Mouse (Mus musculus) forebrain, embryonic 14.5 days (tissue): Measurements from ENCODE around the gene Nacad. TPM values are rescaled to one million over a fixed set of nuclear protein-coding genes. Genes with fewer than 3 reads are reported as not detected.

Experiments used
- ATAC-seq: fragments of 200-750 bp; cut with Nextera tagmentation; 2 replicates; pipeline ENCODE4 v1.8.0; 2017; ENCODE audit warnings: mild to moderate bottlenecking, moderate library complexity
- DNase-seq: peaks from one replicate; pipeline ENCODE4 v3.0.0-alpha.2; 2015; ENCODE audit warnings: low spot score
- H3K27ac ChIP-seq: fragments of 300-500 bp; sonication (generic); 2 replicates; pipeline ENCODE4 v1.5.1; 2014; ENCODE audit warnings: low read depth, mild to moderate bottlenecking, control low read depth, low read length, moderate library complexity
- H3K27me3 ChIP-seq: fragments of 300-500 bp; sonication (generic); replicated peaks from 2 replicates; pipeline ENCODE4 v1.6.1; 2014; ENCODE audit warnings: low read length, control low read depth, mixed read lengths; ENCODE audit not compliant: control insufficient read depth, insufficient read depth
- H3K36me3 ChIP-seq: fragments of 300-500 bp; sonication (generic); 2 replicates; pipeline ENCODE4 v1.6.1; 2014; ENCODE audit warnings: low read length, control low read depth; ENCODE audit not compliant: control insufficient read depth, insufficient read depth
- H3K4me1 ChIP-seq: fragments of 300-500 bp; sonication (generic); 2 replicates; pipeline ENCODE4 v1.6.1; 2014; ENCODE audit warnings: antibody characterized with exemption, low read length, control low read depth; ENCODE audit not compliant: control insufficient read depth, insufficient read depth
- H3K4me2 ChIP-seq: fragments of 300-500 bp; sonication (generic); 2 replicates; pipeline ENCODE4 v1.6.1; 2014; ENCODE audit warnings: mild to moderate bottlenecking, control low read depth, low read length
- H3K4me3 ChIP-seq: fragments of 300-500 bp; sonication (generic); 2 replicates; pipeline ENCODE4 v1.5.1; 2014; ENCODE audit warnings: low read depth, low read length, control low read depth
- H3K9ac ChIP-seq: fragments of 300-500 bp; sonication (generic); 2 replicates; pipeline ENCODE4 v1.6.1; 2014; ENCODE audit warnings: mild to moderate bottlenecking, low read length, control low read depth, moderate library complexity
- H3K9me3 ChIP-seq: fragments of 300-500 bp; sonication (generic); replicated peaks from 2 replicates; pipeline ENCODE4 v1.6.1; 2016; ENCODE audit warnings: low read length, control low read depth, mixed read lengths; ENCODE audit not compliant: control insufficient read depth
- WGBS: fragments of 180-500 bp; shearing (Covaris S2); extraction: QIAGEN DNeasy Blood & Tissue Kit; methylation state at CpG from one replicate; pipeline ENCODE4 v1.1.7; 2014; 5-methylcytosine and 5-hydroxymethylcytosine counted together
- polyA plus RNA-seq: library from polyadenylated mRNA; unstranded; fragments of >200 nt; fragmentation: Nextera tagmentation; extraction: Ambion mirVana; gene quantifications from 2 replicates; pipeline ENCODE4 v1.2.1, GENCODE M21; 2014

Nacad gene
- polyA plus RNA-seq, 1 experiment from 2014 or later = 49.6 TPM

GRCm38 (mm10) chr11:6560655-6561360 lies 45.0 kb downstream of the Nacad start:
- H3K27ac ChIP-seq = no peak overlapping the region
- ATAC-seq (no peak), DNase-seq (no peak)
- H3K4me2 ChIP-seq = no peak overlapping the region
- no peaks in the 10 kb centered on the region for H3K9me3 ChIP-seq
- no peak overlapping the region for H3K9ac ChIP-seq
- no peaks in the 10 kb centered on the region for H3K4me1 ChIP-seq
- peaks cover 7% of the 10 kb centered on the region; the same call in 1 of the 2 replicates for H3K36me3 ChIP-seq
- 88% methylated on average over 13 of the region's 13 CpGs for WGBS
- no peak overlapping the region for H3K4me3 ChIP-seq
- H3K27me3 ChIP-seq = no peaks in the 10 kb centered on the region

DNA sequence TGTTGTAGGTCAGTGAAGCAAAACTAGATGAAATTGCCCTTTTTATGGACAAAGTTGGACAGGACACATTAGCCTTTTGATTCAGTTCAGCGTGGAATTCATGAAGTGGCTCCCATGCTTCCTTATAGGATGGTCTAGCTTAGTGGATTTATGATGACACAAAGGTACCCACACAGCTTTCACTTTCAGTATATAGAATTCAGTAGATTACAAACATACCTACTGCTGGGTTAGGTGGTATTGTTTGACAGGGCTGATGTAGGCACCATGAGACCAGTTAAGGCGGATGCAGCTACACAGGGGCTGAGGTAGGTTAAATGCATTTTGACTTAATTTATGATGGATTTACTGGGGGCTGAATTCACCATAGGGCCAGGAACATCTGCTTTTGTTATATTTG lies 45.9 kb downstream of the Nacad start:
- 89% methylated on average over 2 of the region's 2 CpGs for WGBS
- Histone ChIP-seq H3K9me3 (no peaks in the 10 kb centered on the region), H3K9ac (no peak overlapping the region), H3K4me2 (no peak overlapping the region), H3K27ac (no peak overlapping the region), H3K4me1 (no peaks in the 10 kb centered on the region), H3K4me3 (no peak overlapping the region), H3K36me3 (peaks cover 7% of the 10 kb centered on the region; the same call in 1 of the 2 replicates), H3K27me3 (no peaks in the 10 kb centered on the region)
- no peak for ATAC-seq
- no peak for DNase-seq

- no peak overlapping the region for H3K27ac ChIP-seq
- H3K27me3 ChIP-seq = no peaks in the 10 kb centered on the region
- peaks cover 7% of the 10 kb centered on the region; the same call in 1 of the 2 replicates for H3K36me3 ChIP-seq
- ATAC-seq = no peak
- H3K4me2 ChIP-seq = no peak overlapping the region
- 91% methylated on average over 3 of the region's 3 CpGs for WGBS
- no peaks in the 10 kb centered on the region for H3K9me3 ChIP-seq
- H3K4me3 ChIP-seq = no peak overlapping the region
- no peak overlapping the region for H3K9ac ChIP-seq
- DNase-seq = no peak
- no peaks in the 10 kb centered on the region for H3K4me1 ChIP-seq
These were observed 47.6 kb downstream of the Nacad start for GRCm38 (mm10) chr11:6558234-6558633.

GRCm38 (mm10) chr11:6550201-6550600 lies 55.7 kb downstream of the Nacad start:
- 90% methylated on average over 3 of the region's 3 CpGs for WGBS
- H3K4me3 ChIP-seq = no peak overlapping the region
- H3K4me2 ChIP-seq = no peak overlapping the region
- H3K36me3 ChIP-seq = no peaks in the 10 kb centered on the region; the same call in 1 of the 2 replicates
- DNase-seq = no peak
- H3K27ac ChIP-seq = no peak overlapping the region
- no peak overlapping the region for H3K9ac ChIP-seq
- no peaks in the 10 kb centered on the region for H3K9me3 ChIP-seq
- ATAC-seq = no peak
- peaks cover 8% of the 10 kb centered on the region for H3K4me1 ChIP-seq
- no peaks in the 10 kb centered on the region for H3K27me3 ChIP-seq

DNA sequence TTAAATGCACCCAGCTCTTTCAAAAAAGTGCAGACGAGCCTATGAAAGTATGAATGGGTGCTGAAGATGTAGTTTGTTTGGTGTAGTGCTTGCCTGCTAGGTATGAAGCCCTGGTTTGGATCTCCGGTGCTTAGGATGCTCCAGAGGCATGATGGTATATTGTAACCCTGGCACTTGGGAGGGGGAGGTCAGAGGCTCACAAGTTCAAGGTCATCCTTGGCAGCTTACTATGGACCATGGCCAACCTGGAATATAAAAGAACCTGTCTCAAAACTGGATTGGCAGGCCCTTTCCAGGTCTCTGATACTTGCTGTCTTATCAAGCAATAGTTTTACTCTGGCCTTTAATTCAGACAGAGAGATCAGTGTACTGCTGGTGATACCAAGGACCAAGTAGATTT lies 56.1 kb downstream of the Nacad start:
- peaks cover 8% of the 10 kb centered on the region for H3K4me1 ChIP-seq
- no peaks in the 10 kb centered on the region for H3K27me3 ChIP-seq
- no peaks in the 10 kb centered on the region; the same call in 1 of the 2 replicates for H3K36me3 ChIP-seq
- DNase-seq (no peak), ATAC-seq (no peak)
- no peak overlapping the region for H3K9ac ChIP-seq
- no peak overlapping the region for H3K4me2 ChIP-seq
- no peak overlapping the region for H3K27ac ChIP-seq
- H3K4me3 ChIP-seq = no peak overlapping the region
- H3K9me3 ChIP-seq = no peaks in the 10 kb centered on the region
- 93% methylated on average over 2 of the region's 2 CpGs for WGBS

Other genes with a start within 250 kb of the Nacad start
- 28.6 and 32.6 TPM in 2 replicates for gene Zmiz2, start 217.0 kb downstream of the Nacad start, polyA plus RNA-seq
- gene Ppia, start 190.6 kb downstream of the Nacad start, polyA plus RNA-seq = 4,105 and 4,592 TPM in 2 replicates
- gene H2afv, start 161.6 kb downstream of the Nacad start, polyA plus RNA-seq = 593 and 826 TPM in 2 replicates
- 8.7 and 12.1 TPM in 2 replicates for gene Purb, start 130.1 kb downstream of the Nacad start, polyA plus RNA-seq
- gene Myo1g, start 85.1 kb downstream of the Nacad start, polyA plus RNA-seq = 0.17 and 0.33 TPM in 2 replicates
- 94.0 and 94.2 TPM in 2 replicates for gene Ccm2, start 59.2 kb downstream of the Nacad start, polyA plus RNA-seq
- 23.4 and 28.1 TPM in 2 replicates for gene Tbrg4, start 20.0 kb upstream of the Nacad start, polyA plus RNA-seq
- not detected in 2 replicates for gene Wap, start 32.6 kb upstream of the Nacad start, polyA plus RNA-seq
- gene Ramp3, start 52.5 kb upstream of the Nacad start, polyA plus RNA-seq = 4.0 and 4.2 TPM in 2 replicates
- not detected in 2 replicates for gene Gm11983, start 231.6 kb upstream of the Nacad start, polyA plus RNA-seq